Comparison of ENCODE assay signal across 23 mouse cellular contexts in genomic region chr4:55015517-55015916, GRCm38 (mm10).
A peak's percentile ranks its signal among the peaks of the same experiment; 100 is the strongest.
DNase-seq lines count a peak whose midpoint lies in the region; ATAC-seq and TF ChIP-seq lines count a peak whose summit lies in the region.
"Had no signal": no experiment of that assay in that cellular context is flagged by ENCODE, and none has a peak within 500 bp of the region (broad histone marks: within the 10 kb centered on the region; RNA-seq: fewer than 3 reads in every experiment).

No protein-coding gene starts in this region.

- TF ChIP-seq CTCF in kidney, adult 2 months (conservative IDR thresholded peaks at IDR 0.05; ENCODE audit: insufficient read depth, insufficient read length, low read depth, low read length) = no peak
- TF ChIP-seq CTCF in intestine, postnatal 0 days (IDR thresholded peaks at IDR 0.05; ENCODE audit: low read depth) = no peak
- no peak for TF ChIP-seq CTCF in small intestine, adult 2 months (IDR thresholded peaks at IDR 0.05; ENCODE audit: extremely low read depth, insufficient read length, insufficient replicate concordance, low read depth, low read length)

- no peak for DNase-seq in kidney, adult 2 months
- DNase-seq in kidney, adult 9 months = no peak
- no peak for DNase-seq in kidney, postnatal 10 days
- DNase-seq in ovary, adult 18-20 months (ENCODE audit: low spot score) = no peak
- DNase-seq: adrenal gland, adult 2 months; adrenal gland, postnatal 10 days; adrenal gland, postnatal 25 days; cerebellum, adult 11 months; cerebellum, adult 18-20 months; cerebellum, adult 8-10 months; cerebellum, adult 9-11 months; cerebellum, postnatal 14 days; cerebellum, postnatal 36 days; embryo, embryonic 11 days had no signal

- no peaks in the 10 kb centered on the region for H3K36me3 ChIP-seq in kidney, adult 2 months (ENCODE audit: control insufficient read depth, insufficient read depth, low read length)
- H3K36me3 ChIP-seq in kidney, embryonic 16.5 days (ENCODE audit: insufficient read depth, low read length) = peaks cover 62% of the 10 kb centered on the region
- H3K36me3 ChIP-seq in intestine, postnatal 0 days (ENCODE audit: control insufficient read depth, insufficient read depth) = peaks cover 29% of the 10 kb centered on the region
- peaks cover 12% of the 10 kb centered on the region for H3K36me3 ChIP-seq in small intestine, adult 2 months (ENCODE audit: control insufficient read depth, insufficient read depth, low read length)

- H3K27ac ChIP-seq in kidney, adult 2 months (ENCODE audit: insufficient read depth, low read depth, low read length) = peak overlapping the region; percentile 71
- H3K27ac ChIP-seq in kidney, embryonic 16.5 days (ENCODE audit: low read length) = peak overlapping the region; percentile 54; the same call in 1 of the 2 replicates
- H3K27ac ChIP-seq in intestine, postnatal 0 days (ENCODE audit: low read depth, low read length) = peak overlapping the region; percentile 62
- peak overlapping the region; percentile 99 for H3K27ac ChIP-seq in small intestine, adult 2 months (ENCODE audit: insufficient read depth, low read depth, low read length)
- H3K27ac ChIP-seq: embryonic facial prominence, embryonic 13.5 days; embryonic facial prominence, embryonic 15.5 days; forebrain, embryonic 10.5 days; forebrain, embryonic 12.5 days had no signal

- H3K4me1 ChIP-seq in kidney, adult 2 months (ENCODE audit: control insufficient read depth, insufficient read depth, low read length) = peaks cover 12% of the 10 kb centered on the region; the same call in 1 of the 2 replicates
- H3K4me1 ChIP-seq in kidney, embryonic 16.5 days (ENCODE audit: insufficient read depth, low read length) = peaks cover 10% of the 10 kb centered on the region; the same call in 1 of the 2 replicates
- no peaks in the 10 kb centered on the region for H3K4me1 ChIP-seq in intestine, postnatal 0 days (replicated peaks; ENCODE audit: control insufficient read depth, insufficient read depth, low read length)
- peaks cover 11% of the 10 kb centered on the region; the same call in 1 of the 2 replicates for H3K4me1 ChIP-seq in small intestine, adult 2 months (ENCODE audit: control insufficient read depth, insufficient read depth, insufficient read length, low read length)
- H3K4me1 ChIP-seq: forebrain, embryonic 10.5 days; forebrain, embryonic 12.5 days had no signal

- H3K4me3 ChIP-seq in kidney, adult 2 months (ENCODE audit: insufficient read depth, low read depth, low read length) = no peak overlapping the region
- H3K4me3 ChIP-seq in kidney, embryonic 16.5 days (ENCODE audit: low read length) = no peak overlapping the region
- no peak overlapping the region for H3K4me3 ChIP-seq in intestine, postnatal 0 days (ENCODE audit: low read depth, low read length)
- H3K4me3 ChIP-seq in small intestine, adult 2 months (ENCODE audit: low read depth, low read length) = no peak overlapping the region
- H3K4me3 ChIP-seq: embryonic facial prominence, embryonic 13.5 days; embryonic facial prominence, embryonic 15.5 days; erythroblast, embryonic 14.5 days; forebrain, embryonic 10.5 days; forebrain, embryonic 12.5 days had no signal

- ATAC-seq in kidney, embryonic 16.5 days (ENCODE audit: low FRiP score, low TSS enrichment) = no peak
- ATAC-seq in intestine, postnatal 0 days = peak; percentile 74
- ATAC-seq: forebrain, embryonic 14.5 days had no signal

- H3K9me3 ChIP-seq in kidney, embryonic 16.5 days (ENCODE audit: low read length) = no peaks in the 10 kb centered on the region
- no peaks in the 10 kb centered on the region for H3K9me3 ChIP-seq in intestine, postnatal 0 days (ENCODE audit: control insufficient read depth)
- H3K9me3 ChIP-seq: embryonic facial prominence, embryonic 13.5 days; embryonic facial prominence, embryonic 15.5 days; forebrain, embryonic 10.5 days; forebrain, embryonic 12.5 days had no signal

- H3K4me2 ChIP-seq in kidney, embryonic 16.5 days (replicated peaks; ENCODE audit: low read depth, low read length) = no peak overlapping the region
- no peak overlapping the region for H3K4me2 ChIP-seq in intestine, postnatal 0 days (replicated peaks; ENCODE audit: low read depth)
- H3K4me2 ChIP-seq: embryonic facial prominence, embryonic 13.5 days; embryonic facial prominence, embryonic 15.5 days; forebrain, embryonic 12.5 days had no signal

- H3K27me3 ChIP-seq in kidney, adult 2 months (replicated peaks; ENCODE audit: control insufficient read depth, insufficient read depth, low read length) = no peaks in the 10 kb centered on the region
- no peaks in the 10 kb centered on the region for H3K27me3 ChIP-seq in kidney, embryonic 16.5 days (ENCODE audit: insufficient read depth, low read length)
- no peaks in the 10 kb centered on the region for H3K27me3 ChIP-seq in intestine, postnatal 0 days (replicated peaks; ENCODE audit: control insufficient read depth, insufficient read depth, low read length)
- H3K27me3 ChIP-seq in small intestine, adult 2 months (ENCODE audit: control insufficient read depth, insufficient read depth, low read length) = no peaks in the 10 kb centered on the region
- H3K27me3 ChIP-seq: embryonic facial prominence, embryonic 13.5 days; embryonic facial prominence, embryonic 15.5 days; forebrain, embryonic 12.5 days had no signal

- no peak overlapping the region for H3K9ac ChIP-seq in kidney, embryonic 16.5 days (replicated peaks; ENCODE audit: low read length)
- no peak overlapping the region for H3K9ac ChIP-seq in intestine, postnatal 0 days (ENCODE audit: low read depth, low read length)
- H3K9ac ChIP-seq: embryonic facial prominence, embryonic 13.5 days; embryonic facial prominence, embryonic 15.5 days; forebrain, embryonic 12.5 days had no signal

- TF ChIP-seq POLR2A in kidney, adult 2 months (IDR thresholded peaks at IDR 0.05; ENCODE audit: low read depth, low read length) = no peak
- no peak for TF ChIP-seq POLR2A in small intestine, adult 2 months (IDR thresholded peaks at IDR 0.05; ENCODE audit: low read depth, low read length)

- WGBS in kidney, adult 2 months = 90% methylated on average over 2 of the region's 2 CpGs
- WGBS in kidney, embryonic 16.5 days = 91% methylated on average over 2 of the region's 2 CpGs
- WGBS in intestine, postnatal 0 days = 47% methylated on average over 2 of the region's 2 CpGs
- WGBS in small intestine, adult 2 months = 27% methylated on average over 2 of the region's 2 CpGs
